Mouse (Mus musculus) left cerebral cortex, adult 2 months (tissue): ENCODE data around the gene Fignl2. TPM values are rescaled to one million over a fixed set of nuclear protein-coding genes. Genes with fewer than 3 reads are reported as not detected.

ENCODE experiments used
- DNase-seq, 2 experiments: peaks; one replicate each; pipeline ENCODE4 v3.0.0; 2021 to 2022; ENCODE audit warnings: low spot score in 2 of 2, mixed read lengths in 1 of 2; ENCODE audit errors: extremely low spot score in 1 of 2
- H3K27ac ChIP-seq: fragments of 200-600 bp; 2 replicates; pipeline ENCODE4 v1.8.1; 2022
- H3K4me3 ChIP-seq: fragments of 200-600 bp; 2 replicates; pipeline ENCODE4 v1.8.1; 2022
- CTCF ChIP-seq: fragments of 200-600 bp; IDR thresholded peaks from 2 replicates; pipeline ENCODE4 v1.8.1; 2022; ENCODE audit warnings: antibody characterized with exemption, mild to moderate bottlenecking, moderate library complexity
- intact Hi-C: fragments of 180-260 bp; cut with DNase I; formaldehyde crosslinking; loops from one replicate; pipeline ENCODE4 v1.15.1; 2025
- total RNA-seq, 2 experiments: library from RNA; stranded (reverse); gene quantifications; 2 replicates each; pipeline ENCODE4 v1.2.3; 2021

Fignl2 gene
- total RNA-seq, 2 experiments from 2014 or later: 1.2 to 1.4 TPM

- intact Hi-C loops: no loop called here
- H3K4me3 ChIP-seq: no peak overlapping the region
- no peak for DNase-seq
- no peak overlapping the region for H3K27ac ChIP-seq
- TF ChIP-seq CTCF: no peak
Observed at GRCm38 (mm10) chr15:101091551-101091950, 13.2 kb upstream of the Fignl2 start.

GRCm38 (mm10) chr15:101088291-101088690 lies 9.9 kb upstream of the Fignl2 start:
- H3K4me3 ChIP-seq: no peak overlapping the region
- DNase-seq: no peak
- H3K27ac ChIP-seq: no peak overlapping the region
- intact Hi-C loops: no loop called here
- no peak for TF ChIP-seq CTCF

DNA sequence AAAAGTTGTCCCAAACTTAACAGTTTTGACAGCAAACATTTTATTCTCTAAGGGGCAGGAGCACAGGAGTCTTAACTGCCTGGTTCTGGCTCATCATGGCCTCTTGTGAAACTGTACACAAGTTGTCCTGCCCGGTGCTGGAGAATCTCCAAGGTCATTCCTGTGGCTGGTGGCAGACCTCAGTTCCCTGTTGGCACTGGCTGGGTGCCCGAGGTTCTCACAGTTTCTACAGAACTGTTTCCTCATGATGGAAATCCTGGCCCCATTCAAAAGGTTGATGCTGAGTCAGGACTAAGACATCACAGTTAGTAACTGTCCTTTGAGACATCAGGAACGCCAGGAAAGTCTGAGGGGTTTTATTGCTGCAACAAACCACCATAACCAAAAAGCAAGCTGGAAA lies 8.6 kb upstream of the Fignl2 start:
- no peak overlapping the region for H3K4me3 ChIP-seq
- H3K27ac ChIP-seq: no peak overlapping the region
- DNase-seq: no peak
- no peak for TF ChIP-seq CTCF
- intact Hi-C loops: no loop called here

GRCm38 (mm10) chr15:101086451-101086850 lies 8.1 kb upstream of the Fignl2 start:
- TF ChIP-seq CTCF: no peak
- intact Hi-C loops: no loop called here
- DNase-seq: no peak
- H3K4me3 ChIP-seq: no peak overlapping the region
- no peak overlapping the region for H3K27ac ChIP-seq

DNA sequence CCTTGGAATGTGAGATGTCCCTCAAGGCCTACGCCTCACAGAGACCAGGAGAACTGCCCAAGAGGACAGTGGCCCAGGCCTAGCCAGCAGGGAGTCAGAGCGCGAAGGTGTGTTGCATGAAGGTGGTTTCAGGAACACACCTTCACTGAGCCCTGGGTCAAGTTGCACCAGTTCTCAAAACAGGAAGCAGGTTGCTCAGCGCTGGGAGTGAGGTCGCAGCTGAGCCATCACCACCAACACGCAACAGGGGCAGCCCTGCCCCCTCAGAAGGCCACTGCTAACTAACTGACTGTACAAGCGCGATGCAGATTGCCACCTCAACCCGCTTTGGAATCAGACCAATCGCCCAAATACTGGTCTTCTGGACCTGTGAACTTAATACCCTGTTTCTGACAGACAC lies 6.1 kb upstream of the Fignl2 start:
- intact Hi-C loops: no loop called here
- no peak for DNase-seq
- TF ChIP-seq CTCF: no peak
- Histone ChIP-seq H3K4me3 (no peak overlapping the region), H3K27ac (no peak overlapping the region)

- TF ChIP-seq CTCF: no peak
- H3K4me3 ChIP-seq: no peak overlapping the region
- no peak for DNase-seq
- intact Hi-C loops: no loop called here
- no peak overlapping the region for H3K27ac ChIP-seq
Observed at GRCm38 (mm10) chr15:101082236-101082635, 3.9 kb upstream of the Fignl2 start.

GRCm38 (mm10) chr15:101081035-101081548 lies 2.7 kb upstream of the Fignl2 start:
- Histone ChIP-seq H3K4me3 (no peak overlapping the region), H3K27ac (no peak overlapping the region)
- no peak for DNase-seq
- intact Hi-C loops: no loop called here
- TF ChIP-seq CTCF: no peak

DNA sequence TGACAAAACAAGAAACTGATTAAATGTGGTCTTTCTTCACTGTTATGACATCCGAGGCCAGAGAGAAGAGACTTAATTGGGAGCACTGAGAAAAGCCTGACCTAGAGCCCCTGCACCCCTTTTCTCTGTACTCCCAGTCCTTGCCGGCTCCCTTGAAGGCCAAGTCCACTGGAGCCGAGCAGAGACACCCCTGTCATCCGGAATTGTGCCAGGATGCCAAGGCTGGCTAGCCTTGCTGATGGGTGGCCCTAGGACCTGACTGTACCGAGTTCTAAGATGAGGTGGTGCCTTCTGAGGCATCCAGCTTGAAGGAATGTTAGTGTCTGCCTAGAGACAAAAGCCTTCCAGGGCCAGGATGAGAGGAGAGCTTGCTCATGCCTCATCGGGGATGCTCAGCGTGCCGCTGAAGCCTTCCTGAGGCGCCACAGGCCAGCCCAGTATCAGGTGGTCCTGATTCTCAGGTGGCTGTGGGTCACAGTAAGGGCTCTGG lies 1.7 kb upstream of the Fignl2 start:
- H3K4me3 ChIP-seq: no peak overlapping the region
- TF ChIP-seq CTCF: no peak
- H3K27ac ChIP-seq: no peak overlapping the region
- no peak for DNase-seq
- intact Hi-C loops: no loop called here

DNA sequence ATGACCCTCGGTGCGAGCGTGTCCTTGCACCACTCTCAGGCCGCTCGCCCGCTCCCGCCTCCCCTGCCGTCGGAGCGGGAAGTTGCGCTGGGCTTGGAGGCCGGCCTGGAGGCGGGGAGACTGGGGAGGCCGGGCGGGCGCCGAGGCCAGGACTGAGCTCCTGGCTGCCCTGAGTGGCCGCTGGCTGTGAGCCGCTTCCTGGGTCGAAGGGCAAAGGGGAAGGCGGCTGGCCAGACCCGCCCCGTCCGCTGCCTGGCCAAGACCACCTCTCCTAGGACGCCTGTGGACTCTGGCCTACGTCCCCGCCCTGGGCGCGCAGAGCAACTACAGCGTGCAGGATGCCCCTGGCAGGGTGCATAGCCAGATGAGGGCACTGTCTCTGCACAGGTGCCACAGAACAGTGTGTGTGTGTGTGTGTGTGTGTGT lies 377 bp upstream of the Fignl2 start:
- peak; percentile 67 to 71 for DNase-seq
- TF ChIP-seq CTCF: no peak; the same call in 1 of the 2 replicates
- H3K4me3 ChIP-seq: peak overlapping the region; percentile 50
- intact Hi-C loops: no loop called here
- peak overlapping the region; percentile 47; the same call in 1 of the 2 replicates for H3K27ac ChIP-seq

- Histone ChIP-seq H3K4me3 (peak overlapping the region; percentile 50), H3K27ac (no peak overlapping the region)
- intact Hi-C loops: no loop called here
- DNase-seq: no peak
- TF ChIP-seq CTCF: no peak
Observed at GRCm38 (mm10) chr15:101077001-101077812, 1.2 kb downstream of the Fignl2 start.

DNA sequence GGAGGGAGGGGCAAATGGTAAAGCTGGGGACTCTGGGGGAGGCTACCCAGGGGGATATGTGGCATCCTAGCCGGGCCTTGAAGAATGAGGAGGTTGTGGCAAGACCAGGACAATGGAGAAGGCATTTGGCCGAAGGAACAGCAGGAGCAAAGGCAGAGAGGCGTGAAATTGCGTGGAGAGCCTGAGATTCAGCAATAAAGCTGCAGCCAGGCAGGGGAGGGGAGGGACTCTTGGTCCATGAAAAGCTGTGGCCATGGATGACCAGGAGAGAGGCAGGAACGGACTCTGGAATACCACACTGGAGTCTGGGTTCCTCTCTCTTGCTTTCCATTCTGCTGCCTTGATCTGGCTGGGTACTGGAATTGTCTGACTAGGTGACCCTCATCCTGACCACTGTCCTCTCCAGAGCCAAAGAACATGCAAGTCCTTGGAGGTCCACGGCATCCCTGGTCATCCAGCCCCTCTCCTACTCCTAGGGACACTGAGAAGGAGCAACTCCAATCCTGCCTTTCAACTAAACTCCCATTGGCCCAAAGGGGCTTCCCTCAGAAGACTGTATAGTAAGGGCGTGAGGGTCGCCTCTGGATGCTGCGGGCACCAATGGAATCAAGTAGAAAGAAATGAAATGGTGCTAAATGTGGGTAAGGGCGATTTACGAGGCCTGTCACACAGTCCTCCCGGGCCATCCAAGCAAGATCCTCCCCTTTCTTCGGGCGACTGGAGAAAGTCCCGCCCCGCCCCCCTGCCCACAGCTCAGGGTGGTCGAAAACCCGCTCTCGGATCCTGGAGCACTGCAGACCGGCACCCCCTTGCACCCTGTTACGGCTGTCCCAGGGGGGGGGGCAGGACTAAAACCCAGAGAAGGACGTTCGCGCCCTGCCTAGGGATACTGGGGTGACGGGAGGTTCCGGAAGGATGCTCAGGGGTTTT lies 2.0 kb downstream of the Fignl2 start:
- intact Hi-C loops: no loop called here
- Histone ChIP-seq H3K4me3 (peak overlapping the region; percentile 9; the same call in 1 of the 2 replicates), H3K27ac (no peak overlapping the region)
- TF ChIP-seq CTCF: no peak
- no peak for DNase-seq

DNA sequence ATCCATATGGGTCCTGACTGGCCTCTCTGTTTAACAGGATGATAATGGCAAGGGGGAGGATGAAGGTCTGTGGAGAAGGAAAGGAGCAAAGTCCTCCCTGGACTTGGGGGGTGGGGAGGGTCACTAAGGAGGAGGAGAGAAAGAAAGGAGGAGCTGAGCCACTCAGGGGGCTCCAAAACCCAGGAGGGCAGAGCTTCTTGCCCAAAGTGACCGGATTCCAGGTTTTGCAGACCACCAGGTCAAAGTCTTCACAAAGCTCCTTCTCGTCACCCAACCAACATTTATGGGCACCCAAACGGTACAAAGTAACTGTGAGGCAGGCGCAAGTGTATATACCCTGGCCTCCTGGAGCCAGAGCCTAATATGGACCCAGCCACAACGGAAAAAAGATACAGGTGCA lies 2.7 kb downstream of the Fignl2 start:
- TF ChIP-seq CTCF: no peak
- intact Hi-C loops: no loop called here
- H3K4me3 ChIP-seq: no peak overlapping the region

More for the DNA sequence above, 2.7 kb downstream of the Fignl2 start:
- DNase-seq: no peak
- H3K27ac ChIP-seq: no peak overlapping the region
